Mouse (Mus musculus): Measurements from ENCODE around the gene Dynlrb2. TPM values are rescaled to one million over a fixed set of nuclear protein-coding genes. Genes with fewer than 3 reads are reported as not detected.

Dynlrb2 gene
- 2.7 TPM in 1 of 2 replicates, not detected in the other for polyA plus RNA-seq (2015; fragmentation: Nextera tagmentation; extraction: Ambion mirVana)

GRCm38 (mm10) chr8:116504477-116505120 lies at the start of gene Dynlrb2:
Gene Dynlrb2 (plus strand): TSS chr8:116504974.
- Histone ChIP-seq H3K4me1 (peaks cover 5% of the 10 kb centered on the region), H3K27me3 (no peaks in the 10 kb centered on the region), H3K9ac (peak within 1 kb of the TSS; percentile 61), H3K4me3 (peak within 1 kb of the TSS; percentile 45), H3K9me3 (no peaks in the 10 kb centered on the region), H3K27ac (no peak within 1 kb of the TSS), H3K36me3 (no peaks in the 10 kb centered on the region), H3K4me2 (peak within 1 kb of the TSS; percentile 74)
- WGBS, result 7% methylated on average over 19 of the region's 19 CpGs
- peak; percentile 86 for ATAC-seq (ENCODE audit: insufficient number of reproducible peaks, insufficient read depth, low FRiP score, low TSS enrichment, low read depth)

- Histone ChIP-seq H3K4me1 (no peaks in the 10 kb centered on the region), H3K4me3 (no peak overlapping the region), H3K4me2 (no peak overlapping the region), H3K27ac (no peak overlapping the region), H3K36me3 (no peaks in the 10 kb centered on the region), H3K9me3 (peaks cover 5% of the 10 kb centered on the region; the same call in 1 of the 2 replicates), H3K27me3 (no peaks in the 10 kb centered on the region), H3K9ac (no peak overlapping the region)
- ATAC-seq (ENCODE audit: insufficient number of reproducible peaks, insufficient read depth, low FRiP score, low TSS enrichment, low read depth), result no peak
- WGBS, result 79% methylated on average over 11 of the region's 11 CpGs
Observed at GRCm38 (mm10) chr8:116458569-116458968, 46.2 kb upstream of the Dynlrb2 start.

- no peak overlapping the region for H3K4me2 ChIP-seq
- ATAC-seq (ENCODE audit: insufficient number of reproducible peaks, insufficient read depth, low FRiP score, low TSS enrichment, low read depth), result no peak
- H3K9ac ChIP-seq, result no peak overlapping the region
- no peaks in the 10 kb centered on the region for H3K27me3 ChIP-seq
- peaks cover 5% of the 10 kb centered on the region; the same call in 1 of the 2 replicates for H3K9me3 ChIP-seq
- no peak overlapping the region for H3K27ac ChIP-seq
- no peaks in the 10 kb centered on the region for H3K36me3 ChIP-seq
- H3K4me3 ChIP-seq, result no peak overlapping the region
- no peaks in the 10 kb centered on the region; the same call in 1 of the 2 replicates for H3K4me1 ChIP-seq
- 71% methylated on average over 4 of the region's 4 CpGs for WGBS
Observed at GRCm38 (mm10) chr8:116461472-116461871, 43.3 kb upstream of the Dynlrb2 start.

GRCm38 (mm10) chr8:116466586-116466985 lies 38.2 kb upstream of the Dynlrb2 start:
- WGBS, result 64% methylated on average over 7 of the region's 7 CpGs

GRCm38 (mm10) chr8:116467027-116467426 lies 37.7 kb upstream of the Dynlrb2 start:
- Histone ChIP-seq H3K9me3 (no peaks in the 10 kb centered on the region), H3K27ac (no peak overlapping the region), H3K36me3 (no peaks in the 10 kb centered on the region), H3K4me1 (peaks cover 3% of the 10 kb centered on the region), H3K4me3 (no peak overlapping the region), H3K27me3 (no peaks in the 10 kb centered on the region), H3K9ac (no peak overlapping the region), H3K4me2 (no peak overlapping the region)
- no peak for ATAC-seq (ENCODE audit: insufficient number of reproducible peaks, insufficient read depth, low FRiP score, low TSS enrichment, low read depth)
- 66% methylated on average over 1 of the region's 1 CpGs for WGBS

More at GRCm38 (mm10) chr8:116466586-116466985, 38.2 kb upstream of the Dynlrb2 start:
- Histone ChIP-seq H3K4me2 (no peak overlapping the region), H3K4me1 (peaks cover 3% of the 10 kb centered on the region), H3K36me3 (no peaks in the 10 kb centered on the region), H3K9me3 (no peaks in the 10 kb centered on the region), H3K27ac (no peak overlapping the region), H3K27me3 (no peaks in the 10 kb centered on the region), H3K4me3 (no peak overlapping the region), H3K9ac (no peak overlapping the region)
- ATAC-seq (ENCODE audit: insufficient number of reproducible peaks, insufficient read depth, low FRiP score, low TSS enrichment, low read depth), result no peak

GRCm38 (mm10) chr8:116477941-116478340 lies 26.8 kb upstream of the Dynlrb2 start:
- H3K9me3 ChIP-seq, result no peaks in the 10 kb centered on the region
- no peaks in the 10 kb centered on the region for H3K4me1 ChIP-seq
- 80% methylated on average over 9 of the region's 9 CpGs for WGBS
- H3K9ac ChIP-seq, result no peak overlapping the region
- no peak overlapping the region for H3K4me3 ChIP-seq
- H3K36me3 ChIP-seq, result no peaks in the 10 kb centered on the region
- no peaks in the 10 kb centered on the region for H3K27me3 ChIP-seq
- no peak overlapping the region for H3K4me2 ChIP-seq
- H3K27ac ChIP-seq, result no peak overlapping the region
- ATAC-seq (ENCODE audit: insufficient number of reproducible peaks, insufficient read depth, low FRiP score, low TSS enrichment, low read depth), result no peak

GRCm38 (mm10) chr8:116478681-116479080 lies 26.1 kb upstream of the Dynlrb2 start:
- no peaks in the 10 kb centered on the region for H3K36me3 ChIP-seq
- no peak overlapping the region for H3K4me2 ChIP-seq
- no peaks in the 10 kb centered on the region for H3K9me3 ChIP-seq
- no peak for ATAC-seq (ENCODE audit: insufficient number of reproducible peaks, insufficient read depth, low FRiP score, low TSS enrichment, low read depth)
- H3K27me3 ChIP-seq, result no peaks in the 10 kb centered on the region
- no peak overlapping the region for H3K9ac ChIP-seq
- H3K27ac ChIP-seq, result no peak overlapping the region
- H3K4me1 ChIP-seq, result no peaks in the 10 kb centered on the region
- no peak overlapping the region for H3K4me3 ChIP-seq

- no peaks in the 10 kb centered on the region for H3K4me1 ChIP-seq
- ATAC-seq (ENCODE audit: insufficient number of reproducible peaks, insufficient read depth, low FRiP score, low TSS enrichment, low read depth), result no peak
- H3K4me2 ChIP-seq, result no peak overlapping the region
- H3K9me3 ChIP-seq, result no peaks in the 10 kb centered on the region
- no peak overlapping the region for H3K4me3 ChIP-seq
- H3K9ac ChIP-seq, result no peak overlapping the region
- no peaks in the 10 kb centered on the region for H3K36me3 ChIP-seq
- H3K27me3 ChIP-seq, result no peaks in the 10 kb centered on the region
- 21% methylated on average over 7 of the region's 7 CpGs for WGBS
- H3K27ac ChIP-seq, result no peak overlapping the region
Observed at GRCm38 (mm10) chr8:116480894-116481293, 23.9 kb upstream of the Dynlrb2 start.

GRCm38 (mm10) chr8:116482738-116483137 lies 22.0 kb upstream of the Dynlrb2 start:
- no peak for ATAC-seq (ENCODE audit: insufficient number of reproducible peaks, insufficient read depth, low FRiP score, low TSS enrichment, low read depth)
- 40% methylated on average over 3 of the region's 3 CpGs for WGBS

GRCm38 (mm10) chr8:116484087-116484486 lies 20.7 kb upstream of the Dynlrb2 start:
- H3K27me3 ChIP-seq, result no peaks in the 10 kb centered on the region
- no peak overlapping the region for H3K27ac ChIP-seq
- 11% methylated on average over 2 of the region's 2 CpGs for WGBS
- no peak overlapping the region for H3K9ac ChIP-seq
- peak overlapping the region; percentile 30 for H3K4me2 ChIP-seq
- no peak overlapping the region for H3K4me3 ChIP-seq
- ATAC-seq (ENCODE audit: insufficient number of reproducible peaks, insufficient read depth, low FRiP score, low TSS enrichment, low read depth), result no peak
- H3K36me3 ChIP-seq, result no peaks in the 10 kb centered on the region
- H3K4me1 ChIP-seq, result no peaks in the 10 kb centered on the region
- no peaks in the 10 kb centered on the region for H3K9me3 ChIP-seq

More at GRCm38 (mm10) chr8:116482738-116483137, 22.0 kb upstream of the Dynlrb2 start:
- Histone ChIP-seq H3K27ac (no peak overlapping the region), H3K9me3 (no peaks in the 10 kb centered on the region), H3K9ac (no peak overlapping the region), H3K4me1 (no peaks in the 10 kb centered on the region), H3K4me2 (no peak overlapping the region), H3K27me3 (no peaks in the 10 kb centered on the region), H3K36me3 (no peaks in the 10 kb centered on the region), H3K4me3 (no peak overlapping the region)

GRCm38 (mm10) chr8:116488546-116488945 lies 16.2 kb upstream of the Dynlrb2 start:
- WGBS, result 65% methylated on average over 2 of the region's 2 CpGs

GRCm38 (mm10) chr8:116500057-116500809 lies 4.5 kb upstream of the Dynlrb2 start:
- Histone ChIP-seq H3K4me2 (no peak overlapping the region), H3K9ac (no peak overlapping the region)
- WGBS, result 77% methylated on average over 7 of the region's 7 CpGs

More at GRCm38 (mm10) chr8:116488546-116488945, 16.2 kb upstream of the Dynlrb2 start:
- H3K4me2 ChIP-seq, result no peak overlapping the region
- no peaks in the 10 kb centered on the region for H3K9me3 ChIP-seq
- no peak overlapping the region for H3K27ac ChIP-seq
- ATAC-seq (ENCODE audit: insufficient number of reproducible peaks, insufficient read depth, low FRiP score, low TSS enrichment, low read depth), result no peak
- H3K9ac ChIP-seq, result no peak overlapping the region
- H3K27me3 ChIP-seq, result no peaks in the 10 kb centered on the region
- H3K4me3 ChIP-seq, result no peak overlapping the region
- H3K4me1 ChIP-seq, result no peaks in the 10 kb centered on the region
- no peaks in the 10 kb centered on the region for H3K36me3 ChIP-seq

More at GRCm38 (mm10) chr8:116500057-116500809, 4.5 kb upstream of the Dynlrb2 start:
- Histone ChIP-seq H3K9me3 (no peaks in the 10 kb centered on the region), H3K4me3 (no peak overlapping the region), H3K27ac (no peak overlapping the region), H3K27me3 (no peaks in the 10 kb centered on the region), H3K36me3 (no peaks in the 10 kb centered on the region), H3K4me1 (peaks cover 5% of the 10 kb centered on the region)
- ATAC-seq (ENCODE audit: insufficient number of reproducible peaks, insufficient read depth, low FRiP score, low TSS enrichment, low read depth), result no peak
